1 mouse cellular context compared by ENCODE assay signal in the genomic region with DNA sequence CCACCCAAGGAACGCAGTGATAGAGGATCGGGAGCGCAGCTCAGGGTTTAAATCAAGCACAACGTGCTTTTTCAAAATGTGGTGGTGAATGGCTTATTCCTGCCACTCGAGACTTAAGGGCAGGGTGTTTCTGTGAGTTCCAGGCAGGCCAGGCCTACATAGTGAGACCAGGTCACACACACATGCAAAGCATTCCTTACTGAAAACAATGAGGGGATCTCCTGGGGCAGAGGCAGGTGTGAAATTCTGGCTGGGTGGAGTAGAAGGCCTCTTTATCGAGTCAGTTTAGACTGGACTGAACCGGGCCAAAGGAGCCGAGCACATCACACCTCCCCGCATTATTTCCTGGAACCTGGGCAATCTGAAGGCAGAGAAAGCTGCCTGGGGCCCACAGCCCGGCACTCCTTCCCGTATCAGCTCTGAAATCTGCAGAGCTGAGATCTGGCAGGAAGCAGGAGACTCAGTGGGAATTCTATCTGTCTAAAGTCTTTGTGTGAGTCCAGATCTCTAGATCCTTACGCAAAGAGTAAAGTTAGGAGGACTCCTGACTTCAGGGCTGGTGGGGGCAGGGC.
TF ChIP-seq lines count a peak whose summit lies in the region.

No protein-coding gene starts in this region.

TF ChIP-seq in ES-E14, 5 proteins besides CTCF, POLR2A, EP300 and RAD21:
- TF ChIP-seq ZNF384 (IDR thresholded peaks at IDR 0.05; ENCODE audit: low read depth, low read length) (no peak), ZC3H11A (IDR thresholded peaks at IDR 0.05; ENCODE audit: borderline replicate concordance, low read depth, low read length) (no peak), MAFK (IDR thresholded peaks at IDR 0.05; ENCODE audit: insufficient read depth, low read depth, low read length) (no peak), CHD2 (IDR thresholded peaks at IDR 0.05; ENCODE audit: low read depth, low read length) (peak; percentile 63; the same call in 1 of the 2 replicates), HCFC1 (IDR thresholded peaks at IDR 0.05; ENCODE audit: borderline replicate concordance, insufficient read depth, low read length) (peak; percentile 12; the same call in 1 of the 2 replicates)
